Mouse (Mus musculus): Measurements from ENCODE around the gene Dqx1. TPM values are rescaled to one million over a fixed set of nuclear protein-coding genes. Genes with fewer than 3 reads are reported as not detected.

The Dqx1 gene
- polyA plus RNA-seq, 1 experiment from 2014 or later = 6.1 TPM

DNA sequence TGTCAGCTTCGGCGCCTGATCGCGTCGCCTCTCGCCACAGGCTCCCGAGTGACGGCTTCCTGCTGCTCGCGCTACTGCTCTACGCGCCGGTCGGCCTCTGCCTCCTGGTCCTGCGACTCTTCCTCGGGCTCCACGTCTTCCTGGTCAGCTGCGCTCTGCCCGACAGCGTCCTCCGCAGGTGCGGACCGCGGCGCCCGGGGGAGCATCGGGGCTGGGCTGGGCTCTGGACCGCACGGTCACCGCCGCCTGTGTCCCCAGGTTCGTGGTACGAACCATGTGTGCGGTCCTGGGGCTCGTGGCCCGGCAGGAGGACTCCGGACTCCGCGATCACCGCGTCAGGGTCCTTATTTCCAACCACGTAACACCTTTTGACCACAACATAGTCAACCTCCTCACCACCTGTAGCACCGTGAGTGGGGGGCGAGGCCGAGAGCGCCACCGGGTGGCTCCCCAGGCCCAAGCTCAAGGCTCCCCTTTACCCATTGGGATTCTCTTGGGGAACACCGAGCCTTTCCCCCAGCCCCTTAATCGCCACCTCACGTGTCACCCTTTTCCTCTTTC is 2.7 kb upstream of the Dqx1 start, which contains the start of gene Htra2:
TSS of gene Htra2 (minus strand) at position 403 of the 561 bp plus-strand sequence.
- H3K4me2 ChIP-seq = peak within 1 kb of the TSS; percentile 95
- peak within 1 kb of the TSS; percentile 94 for H3K9ac ChIP-seq (ENCODE audit: low read depth, low read length)
- WGBS = under 1% methylated on average over 50 of the region's 50 CpGs
- DNase-seq (ENCODE audit: low spot score) (no peak), ATAC-seq (replicated peaks; ENCODE audit: low FRiP score) (peak; percentile 17)
- no peaks in the 10 kb centered on the region for H3K27me3 ChIP-seq (replicated peaks; ENCODE audit: control insufficient read depth, insufficient read depth, low read length)
- H3K9me3 ChIP-seq (ENCODE audit: control insufficient read depth, low read length) = no peaks in the 10 kb centered on the region
- peak within 1 kb of the TSS; percentile 87 for H3K27ac ChIP-seq (ENCODE audit: low read depth, low read length)
- H3K4me1 ChIP-seq (replicated peaks; ENCODE audit: control insufficient read depth, insufficient read depth, low read length) = peaks cover 21% of the 10 kb centered on the region
- H3K4me3 ChIP-seq (ENCODE audit: low read depth, low read length) = peak within 1 kb of the TSS; percentile 79
- peaks cover 22% of the 10 kb centered on the region for H3K36me3 ChIP-seq (ENCODE audit: control insufficient read depth, insufficient read depth, low read length)

DNA sequence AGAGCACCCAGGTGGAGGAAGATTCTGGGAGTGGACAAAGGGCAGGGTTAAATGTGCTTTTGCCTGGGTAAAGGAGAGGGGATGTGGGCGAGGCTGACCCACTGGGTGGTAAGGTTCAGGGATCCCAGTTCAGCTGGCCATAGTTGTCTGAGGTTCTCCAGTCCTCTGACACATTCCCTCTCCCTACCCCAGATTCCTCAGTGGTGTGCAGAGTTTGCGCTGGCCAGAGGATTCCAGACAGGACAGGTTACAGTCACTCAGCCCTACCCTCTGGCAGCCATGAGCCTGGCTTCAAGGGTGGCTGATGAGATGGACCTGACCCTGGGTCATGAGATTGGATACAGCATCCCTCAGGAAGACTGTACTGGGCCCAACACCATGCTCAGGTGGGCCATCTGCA is 1.1 kb downstream of the Dqx1 start:
- 91% methylated on average over 2 of the region's 2 CpGs for WGBS
- peak overlapping the region; percentile 33; the same call in 1 of the 2 replicates for H3K4me3 ChIP-seq (ENCODE audit: low read depth, low read length)

GRCm38 (mm10) chr6:83065995-83066394 is 8.4 kb downstream of the Dqx1 start:
- Histone ChIP-seq H3K27me3 (replicated peaks; ENCODE audit: control insufficient read depth, insufficient read depth, low read length) (peaks cover 100% of the 10 kb centered on the region), H3K9ac (ENCODE audit: low read depth, low read length) (no peak overlapping the region), H3K4me2 (no peak overlapping the region), H3K4me1 (replicated peaks; ENCODE audit: control insufficient read depth, insufficient read depth, low read length) (peaks cover 15% of the 10 kb centered on the region), H3K4me3 (ENCODE audit: low read depth, low read length) (no peak overlapping the region), H3K9me3 (ENCODE audit: control insufficient read depth, low read length) (no peaks in the 10 kb centered on the region), H3K27ac (ENCODE audit: low read depth, low read length) (no peak overlapping the region), H3K36me3 (ENCODE audit: control insufficient read depth, insufficient read depth, low read length) (no peaks in the 10 kb centered on the region)
- ATAC-seq (replicated peaks; ENCODE audit: low FRiP score) = no peak
- DNase-seq (ENCODE audit: low spot score) = no peak
- WGBS = 38% methylated on average over 8 of the region's 8 CpGs

More for the DNA sequence above, 1.1 kb downstream of the Dqx1 start:
- Histone ChIP-seq H3K27me3 (replicated peaks; ENCODE audit: control insufficient read depth, insufficient read depth, low read length) (peaks cover 30% of the 10 kb centered on the region), H3K9me3 (ENCODE audit: control insufficient read depth, low read length) (no peaks in the 10 kb centered on the region), H3K4me1 (replicated peaks; ENCODE audit: control insufficient read depth, insufficient read depth, low read length) (peaks cover 13% of the 10 kb centered on the region), H3K9ac (ENCODE audit: low read depth, low read length) (no peak overlapping the region), H3K27ac (ENCODE audit: low read depth, low read length) (no peak overlapping the region), H3K4me2 (peak overlapping the region; percentile 54), H3K36me3 (ENCODE audit: control insufficient read depth, insufficient read depth, low read length) (peaks cover 15% of the 10 kb centered on the region)
- no peak for ATAC-seq (replicated peaks; ENCODE audit: low FRiP score)
- no peak for DNase-seq (ENCODE audit: low spot score)

GRCm38 (mm10) chr6:83066441-83066840 is 8.8 kb downstream of the Dqx1 start:
- ATAC-seq (replicated peaks; ENCODE audit: low FRiP score) (no peak), DNase-seq (ENCODE audit: low spot score) (no peak)
- Histone ChIP-seq H3K4me2 (no peak overlapping the region), H3K27ac (ENCODE audit: low read depth, low read length) (no peak overlapping the region), H3K9me3 (ENCODE audit: control insufficient read depth, low read length) (no peaks in the 10 kb centered on the region), H3K4me1 (replicated peaks; ENCODE audit: control insufficient read depth, insufficient read depth, low read length) (peaks cover 19% of the 10 kb centered on the region), H3K4me3 (ENCODE audit: low read depth, low read length) (no peak overlapping the region), H3K9ac (ENCODE audit: low read depth, low read length) (no peak overlapping the region), H3K27me3 (replicated peaks; ENCODE audit: control insufficient read depth, insufficient read depth, low read length) (peaks cover 100% of the 10 kb centered on the region), H3K36me3 (ENCODE audit: control insufficient read depth, insufficient read depth, low read length) (no peaks in the 10 kb centered on the region)
- 33% methylated on average over 6 of the region's 6 CpGs for whole genome bisulfite sequencing

DNA sequence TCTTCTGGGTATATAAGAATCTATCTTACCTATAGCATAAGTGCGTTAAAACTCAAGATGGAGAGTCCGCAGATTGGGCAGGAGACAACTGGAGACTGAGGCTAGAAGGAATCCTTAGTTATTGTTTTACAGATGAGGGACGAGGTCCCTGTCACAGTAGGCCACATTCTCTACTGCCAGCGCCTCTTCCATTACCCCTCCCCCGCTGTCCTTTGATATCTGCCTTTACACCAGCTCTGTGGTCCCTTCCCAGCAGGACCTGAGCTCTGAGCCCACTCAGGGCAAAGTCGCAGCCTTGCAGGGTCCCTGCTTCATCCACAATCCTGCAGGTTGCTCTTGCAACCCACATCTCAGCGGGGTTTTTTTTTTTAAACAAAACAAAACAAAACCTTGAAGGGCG is 10.6 kb downstream of the Dqx1 start:
- peak overlapping the region; percentile 36; the same call in 1 of the 2 replicates for H3K4me3 ChIP-seq (ENCODE audit: low read depth, low read length)

DNA sequence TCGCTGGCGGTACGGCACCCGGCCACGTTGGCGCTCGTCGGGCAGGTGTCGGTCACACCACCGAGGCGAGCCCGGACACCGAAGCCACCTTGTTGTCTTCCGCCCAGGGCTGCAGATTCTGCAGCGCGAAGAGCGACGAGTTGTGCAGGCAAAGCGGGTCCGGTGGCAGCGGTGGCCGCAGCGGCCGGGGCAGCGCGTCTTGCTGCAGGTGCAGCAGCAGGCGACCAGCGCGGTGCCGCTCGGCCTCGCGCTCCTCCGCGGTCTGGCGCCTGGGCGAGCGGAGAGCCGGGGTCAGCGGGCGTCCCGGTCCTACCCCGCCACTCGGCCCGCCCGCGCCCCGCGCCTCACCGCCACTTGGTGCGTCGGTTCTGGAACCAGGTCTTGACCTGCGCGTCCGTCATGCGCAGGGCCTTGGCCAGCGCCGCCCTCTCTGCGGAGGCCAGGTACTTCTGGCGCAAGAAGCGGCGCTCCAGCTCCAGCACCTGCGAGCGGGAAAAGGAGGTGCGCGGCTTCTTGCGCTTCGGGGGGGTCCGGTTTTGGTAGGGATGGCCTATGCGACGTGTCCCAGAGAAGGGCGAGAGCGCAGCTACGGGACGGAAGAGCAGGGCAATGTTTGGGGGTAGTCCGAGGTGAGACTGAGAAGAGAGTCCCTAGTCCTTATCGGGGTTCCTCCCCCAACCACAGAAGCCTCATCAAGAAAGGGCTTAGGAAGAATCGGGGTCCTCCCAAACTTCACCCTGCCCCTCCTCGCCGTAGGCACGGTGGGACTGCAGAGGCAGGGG is 11.3 kb downstream of the Dqx1 start:
- Histone ChIP-seq H3K9me3 (ENCODE audit: control insufficient read depth, low read length) (no peaks in the 10 kb centered on the region), H3K27ac (ENCODE audit: low read depth, low read length) (no peak overlapping the region), H3K27me3 (replicated peaks; ENCODE audit: control insufficient read depth, insufficient read depth, low read length) (peaks cover 99% of the 10 kb centered on the region), H3K4me2 (peak overlapping the region; percentile 53), H3K36me3 (ENCODE audit: control insufficient read depth, insufficient read depth, low read length) (no peaks in the 10 kb centered on the region), H3K4me1 (replicated peaks; ENCODE audit: control insufficient read depth, insufficient read depth, low read length) (peaks cover 19% of the 10 kb centered on the region), H3K9ac (ENCODE audit: low read depth, low read length) (no peak overlapping the region), H3K4me3 (ENCODE audit: low read depth, low read length) (peak overlapping the region; percentile 36)
- DNase-seq (ENCODE audit: low spot score) (no peak), ATAC-seq (replicated peaks; ENCODE audit: low FRiP score) (no peak)
- 1% methylated on average over 81 of the region's 81 CpGs for WGBS

More for the DNA sequence above, 10.6 kb downstream of the Dqx1 start:
- H3K36me3 ChIP-seq (ENCODE audit: control insufficient read depth, insufficient read depth, low read length) = no peaks in the 10 kb centered on the region
- H3K4me1 ChIP-seq (replicated peaks; ENCODE audit: control insufficient read depth, insufficient read depth, low read length) = peaks cover 19% of the 10 kb centered on the region
- ATAC-seq (replicated peaks; ENCODE audit: low FRiP score) (no peak), DNase-seq (ENCODE audit: low spot score) (no peak)
- H3K9me3 ChIP-seq (ENCODE audit: control insufficient read depth, low read length) = no peaks in the 10 kb centered on the region
- H3K27me3 ChIP-seq (replicated peaks; ENCODE audit: control insufficient read depth, insufficient read depth, low read length) = peaks cover 100% of the 10 kb centered on the region
- H3K9ac ChIP-seq (ENCODE audit: low read depth, low read length) = no peak overlapping the region
- 8% methylated on average over 8 of the region's 8 CpGs for WGBS
- peak overlapping the region; percentile 53 for H3K4me2 ChIP-seq
- no peak overlapping the region for H3K27ac ChIP-seq (ENCODE audit: low read depth, low read length)

DNA sequence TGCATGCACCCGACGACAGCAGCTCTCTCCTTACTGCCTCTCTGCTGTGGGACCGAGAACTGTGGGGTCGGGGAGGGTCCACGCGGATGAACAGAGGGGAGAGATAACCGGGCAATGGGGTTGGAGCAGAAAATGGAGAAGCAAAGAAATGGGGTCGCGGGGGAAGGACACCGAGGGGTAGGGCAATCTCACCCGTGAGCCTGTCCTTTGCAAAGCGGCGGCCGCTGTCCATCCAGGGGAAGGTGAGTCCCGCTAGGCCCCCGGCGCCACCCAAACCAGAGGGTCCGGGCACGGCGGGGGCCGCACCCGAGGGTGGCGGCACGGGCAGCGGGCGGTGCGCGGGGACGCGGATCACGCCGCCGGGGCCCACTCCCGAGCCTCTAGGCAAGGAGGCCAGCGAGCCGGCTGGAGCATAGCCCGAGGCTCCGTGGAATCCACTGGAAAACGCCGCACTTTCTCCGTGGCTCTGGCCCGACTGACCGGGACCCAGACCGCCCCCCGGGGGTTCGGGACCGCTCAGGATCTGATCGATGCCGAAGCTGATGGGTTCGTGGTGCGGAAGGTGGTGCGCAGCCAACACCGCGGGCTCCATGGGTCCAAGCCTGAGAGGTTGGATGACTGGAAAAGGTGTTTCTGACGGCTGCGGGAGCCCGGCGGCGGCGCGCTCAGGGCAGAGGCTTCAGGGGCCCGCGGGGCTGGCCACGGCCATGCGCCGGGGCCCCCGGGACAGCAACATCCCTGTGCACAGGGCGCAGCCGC is 12.0 kb downstream of the Dqx1 start:
- WGBS = 2% methylated on average over 69 of the region's 69 CpGs
- DNase-seq (ENCODE audit: low spot score) (no peak), ATAC-seq (replicated peaks; ENCODE audit: low FRiP score) (no peak)
- Histone ChIP-seq H3K4me3 (ENCODE audit: low read depth, low read length) (peak overlapping the region; percentile 31), H3K9ac (ENCODE audit: low read depth, low read length) (no peak overlapping the region), H3K4me1 (replicated peaks; ENCODE audit: control insufficient read depth, insufficient read depth, low read length) (peaks cover 19% of the 10 kb centered on the region), H3K9me3 (ENCODE audit: control insufficient read depth, low read length) (no peaks in the 10 kb centered on the region), H3K27me3 (replicated peaks; ENCODE audit: control insufficient read depth, insufficient read depth, low read length) (peaks cover 99% of the 10 kb centered on the region), H3K36me3 (ENCODE audit: control insufficient read depth, insufficient read depth, low read length) (no peaks in the 10 kb centered on the region), H3K4me2 (peak overlapping the region; percentile 37), H3K27ac (ENCODE audit: low read depth, low read length) (no peak overlapping the region)

GRCm38 (mm10) chr6:83070247-83070310 is 12.4 kb downstream of the Dqx1 start, which contains the start of gene Tlx2:
TSS of gene Tlx2 (minus strand) at chr6:83070293.
- no peaks in the 10 kb centered on the region for H3K36me3 ChIP-seq (ENCODE audit: control insufficient read depth, insufficient read depth, low read length)
- H3K9ac ChIP-seq (ENCODE audit: low read depth, low read length) = no peak within 1 kb of the TSS
- whole genome bisulfite sequencing = 1% methylated on average over 10 of the region's 10 CpGs
- DNase-seq (ENCODE audit: low spot score) = no peak
- H3K4me1 ChIP-seq (replicated peaks; ENCODE audit: control insufficient read depth, insufficient read depth, low read length) = peaks cover 19% of the 10 kb centered on the region
- H3K4me3 ChIP-seq (ENCODE audit: low read depth, low read length) = peak within 1 kb of the TSS; percentile 36
- no peaks in the 10 kb centered on the region for H3K9me3 ChIP-seq (ENCODE audit: control insufficient read depth, low read length)
- peaks cover 97% of the 10 kb centered on the region for H3K27me3 ChIP-seq (replicated peaks; ENCODE audit: control insufficient read depth, insufficient read depth, low read length)
- no peak within 1 kb of the TSS for H3K27ac ChIP-seq (ENCODE audit: low read depth, low read length)
- no peak for ATAC-seq (replicated peaks; ENCODE audit: low FRiP score)
- peak within 1 kb of the TSS; percentile 53 for H3K4me2 ChIP-seq
